8 mouse cellular contexts compared by ENCODE assay signal in genomic region chr16:24165461-24166081, GRCm38 (mm10).
DNase-seq lines count a peak whose midpoint lies in the region; TF ChIP-seq lines count a peak whose summit lies in the region.
"Had no signal": no experiment of that assay in that cellular context is flagged by ENCODE, and none has a peak within 500 bp of the region (broad histone marks: within the 10 kb centered on the region; RNA-seq: fewer than 3 reads in every experiment).

No protein-coding gene starts in this region.

- H3K4me1 ChIP-seq in lung, adult 2 months (ENCODE audit: control insufficient read depth, insufficient read depth, low read length) = no peaks in the 10 kb centered on the region; the same call in 1 of the 2 replicates

- H3K4me3 ChIP-seq in lung, adult 2 months (replicated peaks; ENCODE audit: extremely low read depth, low read depth, low read length) = no peak overlapping the region
- H3K4me3 ChIP-seq: megakaryocyte, embryonic 14.5 days had no signal

- no peak for TF ChIP-seq CTCF in lung, adult 2 months (IDR thresholded peaks at IDR 0.05; ENCODE audit: insufficient read depth, low read length)

- no peak for TF ChIP-seq POLR2A in lung, adult 2 months (IDR thresholded peaks at IDR 0.05; ENCODE audit: borderline replicate concordance, extremely low read depth, low read depth, low read length)

- 43% methylated on average over 11 of the region's 11 CpGs for WGBS in lung, adult 2 months

- DNase-seq in lung, adult 2 months = peak; percentile 18
- no peak for DNase-seq in lung, postnatal 10 days
- peak; percentile 15 for DNase-seq in gastrocnemius, postnatal 25 days
- peak; percentile 49 for DNase-seq in lung, postnatal 36 days
- DNase-seq in thymus, postnatal 0 days (ENCODE audit: low spot score) = peak; percentile 66
- no peak for DNase-seq in cerebellum, adult 9-10 months
- no peak for DNase-seq in urinary bladder, postnatal 25 days (ENCODE audit: low spot score)

Comparison
In these comparisons a context has a peak if more than half of its experiments do, and no peak if none do; other contexts are left out.
1. DNase-seq: peak in lung, adult 2 months (single experiment), gastrocnemius, postnatal 25 days (single experiment), lung, postnatal 36 days (single experiment) and thymus, postnatal 0 days (single experiment); none in lung, postnatal 10 days (single experiment), cerebellum, adult 9-10 months (single experiment) and urinary bladder, postnatal 25 days (single experiment).